Mouse (Mus musculus): ENCODE data around the gene 1810049J17Rik. TPM values are rescaled to one million over a fixed set of nuclear protein-coding genes. Genes with fewer than 3 reads are reported as not detected.
"Not testable (repeated sequence)": the region's sequence is repeated elsewhere in the genome, so short reads cannot be mapped to it uniquely, and the experiment has no call there.

Gene 1810049J17Rik
- 1.2 and 2.1 TPM in 2 replicates for polyA plus RNA-seq (2014; fragmentation: Nextera tagmentation; extraction: Ambion mirVana)

DNA sequence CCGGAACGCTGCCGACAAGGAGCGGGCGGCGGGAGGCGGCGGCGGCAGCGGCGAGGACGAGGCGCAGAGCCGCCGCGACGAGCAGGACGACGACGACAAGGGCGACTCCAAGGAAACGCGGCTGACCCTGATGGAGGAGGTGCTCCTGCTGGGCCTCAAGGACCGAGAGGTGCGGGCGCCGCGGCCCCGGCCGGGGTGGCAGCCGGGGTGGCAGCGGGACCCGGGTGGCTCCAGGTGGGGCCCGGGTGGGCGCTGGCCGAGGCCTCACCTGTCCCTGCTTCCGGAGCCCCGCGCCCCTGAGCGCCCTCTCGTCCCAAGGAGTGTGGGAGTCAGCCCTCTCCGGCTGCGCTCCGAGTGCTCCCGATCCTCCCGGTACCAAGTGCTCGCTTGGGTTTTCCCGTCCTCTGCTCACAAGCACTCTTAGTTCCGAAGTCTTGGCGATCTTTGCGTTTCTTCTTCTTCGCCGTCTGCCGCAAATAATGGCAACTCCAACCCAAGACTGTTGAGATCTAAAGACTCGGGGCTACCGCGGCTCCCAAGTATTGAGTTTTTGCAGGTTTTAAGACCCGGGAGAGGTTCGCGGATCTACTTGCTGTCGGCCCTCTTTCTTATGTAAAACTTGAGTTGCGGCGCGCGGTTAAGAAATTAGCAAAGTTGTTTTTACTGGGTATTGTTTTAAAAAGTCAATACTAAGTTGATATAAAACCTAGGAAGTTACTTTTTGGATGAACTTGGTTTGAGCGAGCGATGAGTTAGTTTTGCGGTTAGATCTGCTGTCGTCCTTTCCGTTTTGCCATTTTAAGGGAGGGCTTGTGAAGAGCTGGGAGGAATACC lies at the start of gene 1810049J17Rik:
TSS of gene 1810049J17Rik (minus strand) at position 112 of the 834 bp plus-strand sequence.
- no peaks in the 10 kb centered on the region for H3K27me3 ChIP-seq (ENCODE audit: control insufficient read depth, insufficient read depth, low read length)
- H3K4me1 ChIP-seq (ENCODE audit: control insufficient read depth, insufficient read depth, low read length): peaks cover 12% of the 10 kb centered on the region; the same call in 1 of the 2 replicates
- under 1% methylated on average over 69 of the region's 70 CpGs for WGBS
- peak within 1 kb of the TSS; percentile 94 for H3K27ac ChIP-seq (ENCODE audit: low read length)
- peak within 1 kb of the TSS; percentile 83 for H3K9ac ChIP-seq (replicated peaks; ENCODE audit: low read depth, low read length)
- H3K4me3 ChIP-seq (ENCODE audit: low read depth, low read length): peak within 1 kb of the TSS; percentile 88
- H3K4me2 ChIP-seq (replicated peaks; ENCODE audit: low read depth, low read length): peak within 1 kb of the TSS; percentile 76
- H3K36me3 ChIP-seq (ENCODE audit: control insufficient read depth, insufficient read depth, low read length): no peaks in the 10 kb centered on the region; the same call in 1 of the 2 replicates
- H3K9me3 ChIP-seq (ENCODE audit: control insufficient read depth, low read depth, low read length): no peaks in the 10 kb centered on the region
- ATAC-seq (ENCODE audit: insufficient number of reproducible peaks, insufficient read depth, low FRiP score, low read depth): no peak

DNA sequence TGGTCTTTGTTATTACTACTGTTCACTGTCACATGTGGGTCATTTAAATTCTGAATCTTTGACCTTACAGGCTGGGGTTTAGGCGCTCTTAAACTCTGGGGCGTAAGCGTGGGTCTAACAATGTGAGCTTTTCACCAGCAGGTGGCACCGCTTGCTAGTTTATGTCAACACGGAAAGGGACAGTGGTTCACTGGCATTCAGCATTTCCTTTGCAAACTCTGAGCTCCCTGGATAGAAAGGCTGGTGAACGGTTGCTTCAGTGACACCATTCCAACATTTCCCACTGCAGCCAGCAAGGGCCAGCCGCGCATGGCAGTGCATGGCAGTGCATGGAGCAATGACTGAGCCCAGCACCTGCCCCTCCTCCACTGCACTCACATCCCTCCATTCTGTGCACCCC lies 49.5 kb upstream of the 1810049J17Rik start:
- H3K27me3 ChIP-seq (ENCODE audit: control insufficient read depth, insufficient read depth, low read length): no peaks in the 10 kb centered on the region
- no peak; the same call in 1 of the 2 replicates for ATAC-seq (ENCODE audit: insufficient number of reproducible peaks, insufficient read depth, low FRiP score, low read depth)
- H3K4me1 ChIP-seq (ENCODE audit: control insufficient read depth, insufficient read depth, low read length): peaks cover 16% of the 10 kb centered on the region
- peaks cover 9% of the 10 kb centered on the region; the same call in 1 of the 2 replicates for H3K36me3 ChIP-seq (ENCODE audit: control insufficient read depth, insufficient read depth, low read length)
- 8% methylated on average over 8 of the region's 8 CpGs for WGBS
- no peak overlapping the region for H3K9ac ChIP-seq (replicated peaks; ENCODE audit: low read depth, low read length)
- no peaks in the 10 kb centered on the region for H3K9me3 ChIP-seq (ENCODE audit: control insufficient read depth, low read depth, low read length)
- H3K27ac ChIP-seq (ENCODE audit: low read length): no peak overlapping the region
- H3K4me2 ChIP-seq (replicated peaks; ENCODE audit: low read depth, low read length): no peak overlapping the region
- H3K4me3 ChIP-seq (ENCODE audit: low read depth, low read length): no peak overlapping the region

DNA sequence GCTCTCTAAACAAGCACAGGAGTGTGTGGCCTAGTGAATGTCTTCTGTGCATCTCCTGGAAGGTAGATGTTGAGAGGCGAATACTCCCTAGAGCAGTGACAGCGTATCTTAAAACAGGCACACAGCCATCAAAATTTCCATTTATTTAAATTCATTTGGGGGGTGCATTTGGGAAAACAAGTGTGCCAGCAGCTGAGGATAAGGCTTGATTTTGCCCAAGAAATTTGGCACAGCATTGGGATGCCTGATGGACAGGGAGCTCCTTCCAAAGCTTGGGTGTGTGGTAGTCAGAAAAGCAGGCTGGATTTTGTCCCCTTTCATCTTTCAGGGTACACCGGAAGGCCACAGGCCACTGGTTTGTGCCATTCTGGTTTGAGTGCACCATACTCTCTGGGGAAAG lies 48.4 kb upstream of the 1810049J17Rik start:
- Histone ChIP-seq H3K27ac (ENCODE audit: low read length) (no peak overlapping the region), H3K36me3 (ENCODE audit: control insufficient read depth, insufficient read depth, low read length) (peaks cover 11% of the 10 kb centered on the region; the same call in 1 of the 2 replicates), H3K9me3 (ENCODE audit: control insufficient read depth, low read depth, low read length) (no peaks in the 10 kb centered on the region), H3K9ac (replicated peaks; ENCODE audit: low read depth, low read length) (no peak overlapping the region), H3K27me3 (ENCODE audit: control insufficient read depth, insufficient read depth, low read length) (no peaks in the 10 kb centered on the region), H3K4me1 (ENCODE audit: control insufficient read depth, insufficient read depth, low read length) (peaks cover 9% of the 10 kb centered on the region), H3K4me2 (replicated peaks; ENCODE audit: low read depth, low read length) (no peak overlapping the region), H3K4me3 (ENCODE audit: low read depth, low read length) (no peak overlapping the region)
- WGBS: 95% methylated on average over 3 of the region's 3 CpGs
- ATAC-seq (ENCODE audit: insufficient number of reproducible peaks, insufficient read depth, low FRiP score, low read depth): no peak

DNA sequence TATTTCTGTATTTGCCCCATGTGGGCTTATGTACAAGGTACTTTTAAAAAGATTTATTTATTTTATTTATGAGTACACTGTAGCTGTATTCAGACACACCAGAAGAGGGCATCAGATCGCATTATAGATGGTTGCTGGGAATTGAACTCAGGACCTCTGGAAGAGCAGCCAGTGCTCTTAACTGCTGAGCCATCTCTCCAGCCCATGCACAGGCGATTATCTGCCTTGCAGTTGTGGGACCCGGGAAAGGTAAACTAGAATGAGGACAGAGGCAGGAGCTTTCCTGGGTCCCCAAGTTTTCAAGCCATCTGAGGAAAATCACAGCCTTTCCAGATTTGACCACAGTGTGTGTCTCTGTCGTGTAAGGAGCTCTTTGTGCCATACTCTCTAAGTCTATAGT lies 47.2 kb upstream of the 1810049J17Rik start:
- H3K27me3 ChIP-seq (ENCODE audit: control insufficient read depth, insufficient read depth, low read length): no peaks in the 10 kb centered on the region
- WGBS: 83% methylated on average over 4 of the region's 4 CpGs
- H3K4me1 ChIP-seq (ENCODE audit: control insufficient read depth, insufficient read depth, low read length): peaks cover 6% of the 10 kb centered on the region
- peaks cover 11% of the 10 kb centered on the region for H3K36me3 ChIP-seq (ENCODE audit: control insufficient read depth, insufficient read depth, low read length)
- no peak overlapping the region for H3K9ac ChIP-seq (replicated peaks; ENCODE audit: low read depth, low read length)
- H3K4me3 ChIP-seq (ENCODE audit: low read depth, low read length): no peak overlapping the region
- no peak overlapping the region for H3K27ac ChIP-seq (ENCODE audit: low read length)
- ATAC-seq (ENCODE audit: insufficient number of reproducible peaks, insufficient read depth, low FRiP score, low read depth): no peak
- no peaks in the 10 kb centered on the region for H3K9me3 ChIP-seq (ENCODE audit: control insufficient read depth, low read depth, low read length)
- no peak overlapping the region for H3K4me2 ChIP-seq (replicated peaks; ENCODE audit: low read depth, low read length)

DNA sequence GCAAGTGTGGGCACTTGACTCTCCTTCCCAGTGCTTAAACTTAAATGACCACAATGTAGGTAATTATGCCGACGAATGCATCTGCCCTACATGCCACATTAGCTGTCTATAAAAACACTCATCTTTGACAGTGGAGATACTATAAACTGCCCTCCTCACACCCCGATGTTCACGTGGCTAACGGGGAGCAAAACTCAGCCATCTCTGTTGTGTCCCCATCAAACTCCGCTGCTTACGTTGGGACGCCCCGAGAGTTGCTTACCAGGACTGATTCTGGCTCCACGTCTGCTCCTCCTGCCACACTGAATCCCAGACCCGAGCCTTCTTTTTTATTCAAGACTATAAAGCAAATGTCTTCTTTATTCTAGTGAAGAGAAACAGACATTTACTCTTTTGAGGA lies 46.7 kb upstream of the 1810049J17Rik start:
- Histone ChIP-seq H3K4me1 (ENCODE audit: control insufficient read depth, insufficient read depth, low read length) (peaks cover 4% of the 10 kb centered on the region), H3K27me3 (ENCODE audit: control insufficient read depth, insufficient read depth, low read length) (no peaks in the 10 kb centered on the region), H3K9ac (replicated peaks; ENCODE audit: low read depth, low read length) (no peak overlapping the region), H3K4me3 (ENCODE audit: low read depth, low read length) (no peak overlapping the region), H3K36me3 (ENCODE audit: control insufficient read depth, insufficient read depth, low read length) (peaks cover 11% of the 10 kb centered on the region), H3K4me2 (replicated peaks; ENCODE audit: low read depth, low read length) (no peak overlapping the region), H3K9me3 (ENCODE audit: control insufficient read depth, low read depth, low read length) (no peaks in the 10 kb centered on the region), H3K27ac (ENCODE audit: low read length) (no peak overlapping the region; the same call in 1 of the 2 replicates)
- 86% methylated on average over 11 of the region's 11 CpGs for WGBS
- no peak for ATAC-seq (ENCODE audit: insufficient number of reproducible peaks, insufficient read depth, low FRiP score, low read depth)

DNA sequence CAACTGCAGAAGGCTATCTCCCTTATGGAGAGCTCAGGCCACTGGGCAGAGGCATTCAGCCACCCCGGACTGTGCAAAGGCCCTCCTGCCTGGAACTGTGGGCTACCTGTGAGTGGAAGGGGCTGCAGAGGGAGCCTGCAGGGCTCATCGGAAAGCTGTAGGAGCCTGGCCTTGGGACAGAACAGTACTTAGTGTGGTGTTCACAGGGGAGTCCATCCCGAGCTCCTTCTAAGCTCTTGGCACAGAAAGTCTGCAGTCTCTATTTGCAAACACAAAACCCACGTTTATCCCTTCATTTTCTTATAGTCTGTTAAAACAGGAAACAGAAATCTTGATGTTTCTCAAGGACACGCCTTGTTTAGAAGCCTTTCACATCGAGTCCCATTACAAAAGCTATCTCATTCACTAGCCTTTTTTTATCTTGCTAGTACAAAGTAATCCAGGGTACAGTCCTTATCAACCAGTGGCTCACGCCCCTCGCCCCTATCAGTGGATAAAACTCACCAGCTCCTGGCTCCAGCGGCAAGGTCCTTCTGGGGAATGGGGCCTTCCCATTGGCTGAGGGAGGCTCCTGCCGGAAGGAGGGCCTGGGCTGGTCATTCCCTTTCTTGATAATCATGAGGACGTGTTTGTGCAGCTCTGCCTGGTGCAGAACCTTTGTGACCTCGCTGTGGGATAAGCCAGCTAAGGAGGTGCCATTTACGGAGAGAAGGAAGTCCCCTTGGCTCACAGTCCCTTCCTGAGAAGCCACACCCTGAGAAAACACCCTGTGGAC lies 45.8 kb upstream of the 1810049J17Rik start:
- Histone ChIP-seq H3K36me3 (ENCODE audit: control insufficient read depth, insufficient read depth, low read length) (peaks cover 8% of the 10 kb centered on the region), H3K4me2 (replicated peaks; ENCODE audit: low read depth, low read length) (no peak overlapping the region), H3K27ac (ENCODE audit: low read length) (peak overlapping the region; percentile 52; the same call in 1 of the 2 replicates), H3K4me3 (ENCODE audit: low read depth, low read length) (no peak overlapping the region), H3K4me1 (ENCODE audit: control insufficient read depth, insufficient read depth, low read length) (peaks cover 4% of the 10 kb centered on the region), H3K27me3 (ENCODE audit: control insufficient read depth, insufficient read depth, low read length) (no peaks in the 10 kb centered on the region), H3K9me3 (ENCODE audit: control insufficient read depth, low read depth, low read length) (no peaks in the 10 kb centered on the region), H3K9ac (replicated peaks; ENCODE audit: low read depth, low read length) (no peak overlapping the region)
- peak; percentile 90 for ATAC-seq (ENCODE audit: insufficient number of reproducible peaks, insufficient read depth, low FRiP score, low read depth)
- 45% methylated on average over 13 of the region's 13 CpGs for WGBS

DNA sequence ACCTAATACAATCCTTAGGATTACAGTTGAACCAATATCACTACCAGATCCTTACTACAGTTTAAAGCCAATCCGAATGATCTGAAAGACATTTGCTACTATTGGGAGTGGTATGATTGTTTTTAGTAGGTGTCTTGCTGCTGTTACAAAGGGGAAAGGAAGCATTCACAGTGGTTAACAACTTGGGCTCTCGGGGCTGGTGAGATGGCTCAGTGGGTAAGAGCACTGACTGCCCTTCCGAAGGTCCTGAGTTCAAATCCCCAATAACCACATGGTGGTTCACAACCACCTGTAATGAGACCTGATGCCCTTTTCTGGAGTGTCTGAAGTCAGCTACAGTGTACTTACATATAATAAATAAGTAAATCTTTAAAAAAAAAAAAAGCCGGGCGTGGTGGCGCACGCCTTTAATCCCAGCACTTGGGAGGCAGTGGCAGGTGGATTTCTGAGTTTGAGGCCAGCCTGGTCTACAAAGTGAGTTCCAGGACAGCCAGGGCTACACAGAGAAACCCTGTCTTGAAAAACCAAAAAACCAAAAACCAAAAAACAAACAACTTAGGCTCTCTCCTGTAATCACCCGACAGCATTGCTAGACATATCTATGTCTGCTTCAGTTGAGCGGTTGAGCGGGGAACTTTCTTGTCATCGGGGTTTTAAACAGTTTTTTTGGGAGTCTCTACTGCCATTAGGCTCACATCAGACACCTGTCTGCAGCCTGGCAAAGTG lies 45.0 kb upstream of the 1810049J17Rik start:
- ATAC-seq (ENCODE audit: insufficient number of reproducible peaks, insufficient read depth, low FRiP score, low read depth): not testable (repeated sequence)

DNA sequence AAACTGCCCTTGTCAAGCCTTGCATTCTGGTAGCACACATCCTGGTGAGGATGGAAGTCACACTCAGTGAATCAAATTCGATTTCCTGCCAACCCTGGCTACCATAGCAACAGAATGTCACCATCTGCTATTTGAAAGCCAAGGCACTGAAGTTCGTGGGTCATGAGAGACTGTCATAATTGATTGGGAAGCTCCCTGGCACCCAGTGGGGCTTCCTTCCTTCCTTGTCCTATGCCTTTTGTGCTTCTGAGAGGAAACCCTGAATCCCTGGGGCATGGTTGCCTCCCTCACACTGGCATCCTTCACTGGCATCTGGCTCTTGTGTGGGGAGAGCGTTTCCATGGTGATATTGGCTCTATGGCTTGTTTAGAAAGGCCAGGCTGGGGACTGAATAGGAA lies 44.4 kb upstream of the 1810049J17Rik start:
- Histone ChIP-seq H3K4me1 (ENCODE audit: control insufficient read depth, insufficient read depth, low read length) (no peaks in the 10 kb centered on the region), H3K27me3 (ENCODE audit: control insufficient read depth, insufficient read depth, low read length) (no peaks in the 10 kb centered on the region), H3K27ac (ENCODE audit: low read length) (no peak overlapping the region), H3K9ac (replicated peaks; ENCODE audit: low read depth, low read length) (no peak overlapping the region), H3K4me3 (ENCODE audit: low read depth, low read length) (no peak overlapping the region), H3K9me3 (ENCODE audit: control insufficient read depth, low read depth, low read length) (no peaks in the 10 kb centered on the region), H3K36me3 (ENCODE audit: control insufficient read depth, insufficient read depth, low read length) (peaks cover 8% of the 10 kb centered on the region), H3K4me2 (replicated peaks; ENCODE audit: low read depth, low read length) (no peak overlapping the region)
- WGBS: 45% methylated on average over 3 of the region's 3 CpGs
- ATAC-seq (ENCODE audit: insufficient number of reproducible peaks, insufficient read depth, low FRiP score, low read depth): no peak

More for the DNA sequence above, 45.0 kb upstream of the 1810049J17Rik start:
- not testable (repeated sequence) for H3K36me3 ChIP-seq (ENCODE audit: control insufficient read depth, insufficient read depth, low read length); H3K9me3 ChIP-seq (ENCODE audit: control insufficient read depth, low read depth, low read length); H3K4me1 ChIP-seq (ENCODE audit: control insufficient read depth, insufficient read depth, low read length); H3K4me2 ChIP-seq (replicated peaks; ENCODE audit: low read depth, low read length); H3K9ac ChIP-seq (replicated peaks; ENCODE audit: low read depth, low read length); H3K4me3 ChIP-seq (ENCODE audit: low read depth, low read length); H3K27me3 ChIP-seq (ENCODE audit: control insufficient read depth, insufficient read depth, low read length)
- H3K27ac ChIP-seq (ENCODE audit: low read length): peak overlapping the region; percentile 52; the same call in 1 of the 2 replicates
- 89% methylated on average over 11 of the region's 11 CpGs for WGBS

Measured in stomach, embryonic 14.5 days (tissue).